In the genomic region with DNA sequence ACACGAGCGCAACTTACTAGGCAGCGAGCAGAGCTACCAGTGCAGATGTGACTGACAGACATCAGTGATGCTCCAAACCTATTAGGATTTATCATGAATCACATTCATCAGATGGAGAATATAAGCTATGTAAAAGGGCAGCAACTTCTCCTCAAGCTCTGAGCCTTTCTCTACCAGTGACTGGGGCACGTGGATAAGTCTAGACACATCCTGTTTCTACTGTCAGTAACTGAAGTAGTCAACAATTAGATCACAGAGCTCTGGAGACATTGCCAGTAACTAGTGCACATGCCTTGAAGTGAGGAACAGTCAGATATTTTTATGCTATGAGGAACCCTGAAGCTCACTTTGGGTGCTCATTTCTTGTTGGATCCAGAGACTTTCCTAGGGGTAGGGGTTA, we compare ENCODE assay signal across 39 mouse cellular contexts. TPM values are rescaled to one million over a fixed set of nuclear protein-coding genes. Genes with fewer than 3 reads are reported as not detected.
"Had no signal": no experiment of that assay in that cellular context is flagged by ENCODE, and none has a peak within 500 bp of the region (broad histone marks: within the 10 kb centered on the region; RNA-seq: fewer than 3 reads in every experiment).

No protein-coding gene starts in this region.

- H3K9ac ChIP-seq: embryonic facial prominence, embryonic 12.5 days; embryonic facial prominence, embryonic 13.5 days; embryonic facial prominence, embryonic 15.5 days; forebrain, embryonic 12.5 days; forebrain, embryonic 13.5 days; forebrain, embryonic 15.5 days; forebrain, postnatal 0 days had no signal

- H3K27me3 ChIP-seq: embryonic facial prominence, embryonic 12.5 days; embryonic facial prominence, embryonic 13.5 days; embryonic facial prominence, embryonic 15.5 days; forebrain, embryonic 12.5 days; forebrain, embryonic 13.5 days; forebrain, embryonic 15.5 days had no signal

- H3K4me3 ChIP-seq: embryonic facial prominence, embryonic 10.5 days; embryonic facial prominence, embryonic 12.5 days; embryonic facial prominence, embryonic 13.5 days; embryonic facial prominence, embryonic 15.5 days; erythroblast, embryonic 14.5 days; forebrain, embryonic 10.5 days; forebrain, embryonic 12.5 days; forebrain, embryonic 13.5 days; forebrain, embryonic 15.5 days; gastrocnemius, adult 2 months; heart, adult 2 months; heart, embryonic 10.5 days had no signal

- H3K36me3 ChIP-seq: embryonic facial prominence, embryonic 10.5 days; embryonic facial prominence, embryonic 12.5 days; embryonic facial prominence, embryonic 13.5 days; embryonic facial prominence, embryonic 15.5 days; forebrain, embryonic 10.5 days; forebrain, embryonic 12.5 days; forebrain, embryonic 15.5 days; heart, embryonic 10.5 days had no signal

- H3K4me1 ChIP-seq: embryonic facial prominence, embryonic 10.5 days; embryonic facial prominence, embryonic 12.5 days; embryonic facial prominence, embryonic 15.5 days; forebrain, embryonic 10.5 days; forebrain, embryonic 12.5 days; heart, embryonic 10.5 days had no signal

- H3K27ac ChIP-seq: embryonic facial prominence, embryonic 10.5 days; embryonic facial prominence, embryonic 12.5 days; embryonic facial prominence, embryonic 13.5 days; embryonic facial prominence, embryonic 15.5 days; forebrain, embryonic 10.5 days; forebrain, embryonic 12.5 days; forebrain, embryonic 13.5 days; forebrain, embryonic 15.5 days; gastrocnemius, adult 2 months; heart, adult 2 months; heart, embryonic 10.5 days had no signal

- H3K9me3 ChIP-seq: embryonic facial prominence, embryonic 10.5 days; embryonic facial prominence, embryonic 12.5 days; embryonic facial prominence, embryonic 13.5 days; embryonic facial prominence, embryonic 15.5 days; forebrain, embryonic 10.5 days; forebrain, embryonic 12.5 days; forebrain, embryonic 13.5 days; forebrain, embryonic 15.5 days; heart, embryonic 10.5 days had no signal

- DNase-seq: cerebellum, adult 9-10 months; cerebellum, adult 9-11 months; cerebellum, postnatal 10 days; cerebellum, postnatal 14 days; cerebellum, postnatal 25 days; cerebellum, postnatal 36 days; embryo, embryonic 11 days; forebrain, postnatal 0 days; gastrocnemius, adult 2 months; gastrocnemius, postnatal 10 days; gastrocnemius, postnatal 14 days; gastrocnemius, postnatal 25 days; gastrocnemius, postnatal 36 days; heart, adult 11 months; heart, adult 18-20 months; heart, adult 2 months had no signal

RNA-seq across cellular contexts. Expression of gene 1810046K07Rik, which starts 11.4 kb away (rescaled TPM):
- total RNA-seq: common myeloid progenitor, adult 5-6 weeks; forebrain, postnatal 0 days; gastrocnemius, adult 18-20 months; gastrocnemius, adult 2 months; gastrocnemius, adult 8-10 months; gastrocnemius, postnatal 10 days; gastrocnemius, postnatal 14 days; gastrocnemius, postnatal 25 days; gastrocnemius, postnatal 36 days; gastrocnemius, postnatal 4 days; granulocyte monocyte progenitor cell, adult 5-6 weeks; heart, adult 18-20 months; heart, adult 2 months; heart, adult 8-10 months had no signal
- polyA plus RNA-seq: cortical plate, adult 2 months; embryonic facial prominence, embryonic 10.5 days; embryonic facial prominence, embryonic 11.5 days; embryonic facial prominence, embryonic 12.5 days; embryonic facial prominence, embryonic 13.5 days; embryonic facial prominence, embryonic 14.5 days; forebrain, embryonic 10.5 days; forebrain, embryonic 11.5 days; forebrain, embryonic 12.5 days; forebrain, embryonic 13.5 days; forebrain, embryonic 14.5 days; forebrain, embryonic 15.5 days; forebrain, embryonic 16.5 days; forebrain, postnatal 0 days; gonadal fat pad, adult 2 months; heart, embryonic 10.5 days had no signal

RNA-seq across cellular contexts. Expression of gene Colca2, which starts 39.0 kb away (rescaled TPM):
- total RNA-seq: common myeloid progenitor, adult 5-6 weeks; granulocyte monocyte progenitor cell, adult 5-6 weeks had no signal
- polyA plus RNA-seq: erythroblast, embryonic 14.5 days had no signal
